Mouse (Mus musculus) heart, embryonic 16.5 days (tissue): ENCODE results near the gene Gab2. TPM values are rescaled to one million over a fixed set of nuclear protein-coding genes. Genes with fewer than 3 reads are reported as not detected.

Source experiments
- ATAC-seq: fragments of 200-750 bp; cut with Nextera tagmentation; replicated peaks from 2 replicates; pipeline ENCODE4 v1.8.0; 2017; ENCODE audit warnings: moderate number of reproducible peaks; ENCODE audit not compliant: insufficient read depth, low FRiP score; ENCODE audit errors: extremely low read depth
- H3K27ac ChIP-seq: fragments of 300-500 bp; sonication (generic); 2 replicates; pipeline ENCODE4 v1.5.1; 2014; ENCODE audit warnings: mild to moderate bottlenecking, low read length, control low read depth, moderate library complexity
- H3K27me3 ChIP-seq: fragments of 300-500 bp; sonication (generic); 2 replicates; pipeline ENCODE4 v1.6.1; 2014; ENCODE audit warnings: low read length, mixed read lengths; ENCODE audit not compliant: control insufficient read depth, insufficient read depth
- H3K36me3 ChIP-seq: fragments of 300-500 bp; sonication (generic); 2 replicates; pipeline ENCODE4 v1.6.1; 2014; ENCODE audit not compliant: control insufficient read depth, insufficient read depth
- H3K4me1 ChIP-seq: fragments of 300-500 bp; sonication (generic); 2 replicates; pipeline ENCODE4 v1.6.1; 2014; ENCODE audit warnings: low read length, mixed read lengths; ENCODE audit not compliant: control insufficient read depth, insufficient read depth
- H3K4me2 ChIP-seq: fragments of 300-500 bp; sonication (generic); 2 replicates; pipeline ENCODE4 v1.6.1; 2014; ENCODE audit warnings: low read depth, mild to moderate bottlenecking, control low read depth, low read length
- H3K4me3 ChIP-seq: fragments of 300-500 bp; sonication (generic); 2 replicates; pipeline ENCODE4 v1.5.1; 2014; ENCODE audit warnings: mild to moderate bottlenecking, control low read depth, low read length
- H3K9ac ChIP-seq: fragments of 300-500 bp; sonication (generic); 2 replicates; pipeline ENCODE4 v1.6.1; 2014; ENCODE audit warnings: low read length, control low read depth
- H3K9me3 ChIP-seq: fragments of 300-500 bp; sonication (generic); replicated peaks from 2 replicates; pipeline ENCODE4 v1.6.1; 2016; ENCODE audit warnings: low read length; ENCODE audit not compliant: control insufficient read depth
- WGBS: fragments of 180-500 bp; shearing (Covaris S2); extraction: QIAGEN DNeasy Blood & Tissue Kit; methylation state at CpG from one replicate; pipeline ENCODE4 v1.1.7; 2014; 5-methylcytosine and 5-hydroxymethylcytosine counted together
- polyA plus RNA-seq: library from polyadenylated mRNA; unstranded; fragments of >200 nt; fragmentation: Nextera tagmentation; extraction: Ambion mirVana; gene quantifications from 2 replicates; pipeline ENCODE4 v1.2.1, GENCODE M21; 2015

The Gab2 gene
- polyA plus RNA-seq, 1 experiment from 2014 or later = 6.6 TPM

DNA sequence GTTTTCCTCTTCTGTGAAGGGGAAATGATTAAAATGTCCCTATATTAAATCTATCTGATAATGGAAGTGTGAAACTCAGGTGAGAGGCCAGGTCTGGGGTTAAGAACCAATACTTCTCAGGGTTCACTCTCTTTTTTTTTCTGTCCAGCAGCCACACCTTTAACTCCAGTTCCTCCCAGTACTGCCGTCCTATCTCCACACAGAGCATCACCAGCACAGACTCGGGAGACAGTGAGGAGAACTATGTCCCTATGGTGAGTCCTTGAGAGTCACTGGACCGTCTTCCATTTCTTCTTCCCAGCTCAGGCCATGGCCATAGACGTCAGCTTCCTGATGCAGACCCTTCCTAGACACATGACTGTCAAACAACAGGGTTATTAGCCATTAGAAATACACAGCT is 221.5 kb downstream of the Gab2 start:
- Histone ChIP-seq H3K27me3 (no peaks in the 10 kb centered on the region), H3K4me2 (no peak overlapping the region), H3K4me3 (no peak overlapping the region), H3K9me3 (no peaks in the 10 kb centered on the region), H3K4me1 (no peaks in the 10 kb centered on the region), H3K36me3 (peaks cover 29% of the 10 kb centered on the region), H3K9ac (no peak overlapping the region), H3K27ac (no peak overlapping the region)
- 78% methylated on average over 4 of the region's 4 CpGs for WGBS
- no peak for ATAC-seq

DNA sequence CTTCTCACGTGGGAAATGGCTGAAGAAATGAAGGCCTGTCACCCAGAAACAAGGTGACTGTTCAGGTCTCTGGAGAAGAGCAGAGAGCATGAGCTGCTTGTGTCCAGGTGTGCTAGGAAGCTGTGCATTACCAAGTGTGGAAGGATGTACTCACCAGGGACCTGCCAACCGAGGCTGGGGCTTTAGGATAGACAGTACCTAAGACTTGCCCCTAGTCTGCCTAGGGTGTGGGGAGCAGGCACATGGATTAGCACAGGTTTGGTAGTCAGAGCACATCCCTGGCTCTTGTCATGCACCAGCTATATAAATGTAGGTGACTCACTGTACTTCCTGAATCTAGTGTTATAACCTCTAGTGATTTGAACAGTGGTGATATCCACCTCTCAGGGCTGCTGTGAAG is 222.2 kb downstream of the Gab2 start:
- peaks cover 35% of the 10 kb centered on the region for H3K36me3 ChIP-seq
- WGBS = 73% methylated on average over 2 of the region's 2 CpGs
- ATAC-seq = no peak

DNA sequence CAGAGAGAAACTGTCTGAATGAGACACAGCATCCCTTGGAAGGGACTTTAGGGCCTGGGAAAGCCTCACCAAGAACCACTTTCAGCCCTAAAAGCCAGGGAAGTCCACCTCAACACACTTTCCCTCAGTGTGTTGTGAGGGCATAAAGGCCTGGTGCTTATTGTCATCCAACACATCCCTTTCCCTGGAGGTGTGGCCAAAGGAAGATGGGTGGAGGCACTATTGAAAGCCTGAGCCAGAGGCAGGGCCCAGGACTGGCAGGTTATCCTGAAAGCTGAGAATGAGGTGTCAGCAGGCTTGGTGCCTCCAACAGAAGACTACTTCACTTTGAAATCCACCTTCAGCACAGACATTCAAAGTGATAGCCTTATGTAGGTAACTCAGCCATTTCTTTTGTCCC is 223.1 kb downstream of the Gab2 start:
- Histone ChIP-seq H3K9ac (no peak overlapping the region), H3K27me3 (no peaks in the 10 kb centered on the region)

More for the DNA sequence above, 222.2 kb downstream of the Gab2 start:
- Histone ChIP-seq H3K27ac (no peak overlapping the region), H3K27me3 (no peaks in the 10 kb centered on the region), H3K4me1 (no peaks in the 10 kb centered on the region), H3K9me3 (no peaks in the 10 kb centered on the region), H3K4me2 (no peak overlapping the region), H3K4me3 (no peak overlapping the region), H3K9ac (no peak overlapping the region)

DNA sequence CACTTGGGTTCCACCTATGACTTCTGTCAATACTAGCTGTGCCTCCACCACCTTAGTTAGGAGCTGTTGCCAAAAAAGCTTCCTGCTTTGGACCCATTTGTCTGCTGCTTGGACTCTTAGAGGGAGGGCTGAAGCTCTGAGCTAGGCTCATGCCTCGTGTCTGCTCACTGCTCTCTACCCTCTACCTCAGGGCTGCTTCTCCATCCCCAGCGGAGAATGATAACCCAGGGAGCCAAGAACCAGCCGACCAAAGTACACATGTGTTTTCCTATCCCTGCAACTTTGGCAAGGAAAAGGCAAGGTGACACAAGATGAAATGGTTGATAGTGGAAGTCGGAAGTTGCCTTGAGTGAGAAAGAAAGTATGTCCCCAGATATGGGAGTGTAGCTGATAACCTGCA is 223.8 kb downstream of the Gab2 start:
- Histone ChIP-seq H3K4me2 (no peak overlapping the region), H3K36me3 (peaks cover 47% of the 10 kb centered on the region)

More for the DNA sequence above, 223.1 kb downstream of the Gab2 start:
- Histone ChIP-seq H3K27ac (no peak overlapping the region), H3K4me2 (no peak overlapping the region), H3K4me3 (no peak overlapping the region), H3K4me1 (no peaks in the 10 kb centered on the region), H3K36me3 (peaks cover 43% of the 10 kb centered on the region), H3K9me3 (no peaks in the 10 kb centered on the region)
- ATAC-seq = no peak

DNA sequence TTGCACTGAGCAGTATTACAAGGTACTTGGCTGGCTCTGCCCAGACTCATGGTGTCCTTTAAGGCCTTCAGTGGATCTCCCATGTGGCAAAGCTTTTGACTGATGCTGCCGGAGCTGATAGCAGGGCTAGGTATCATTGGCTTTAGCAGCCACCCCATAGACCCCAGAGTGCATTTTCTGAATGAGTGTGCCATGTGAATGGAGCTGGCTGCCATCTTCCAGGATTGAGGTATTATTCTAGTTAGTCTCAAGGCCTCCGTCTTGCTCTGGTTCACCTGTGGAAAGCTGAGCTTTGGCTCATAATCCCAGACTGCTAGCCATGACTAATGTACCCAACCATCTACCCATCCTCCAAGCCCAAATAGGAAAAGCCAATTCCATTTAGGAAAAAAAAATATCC is 225.4 kb downstream of the Gab2 start:
- Histone ChIP-seq H3K4me2 (no peak overlapping the region), H3K36me3 (peaks cover 54% of the 10 kb centered on the region), H3K27me3 (no peaks in the 10 kb centered on the region), H3K27ac (no peak overlapping the region), H3K4me1 (no peaks in the 10 kb centered on the region), H3K9ac (no peak overlapping the region), H3K4me3 (no peak overlapping the region), H3K9me3 (no peaks in the 10 kb centered on the region)
- no peak for ATAC-seq
- 90% methylated on average over 2 of the region's 2 CpGs for WGBS

More for the DNA sequence above, 223.8 kb downstream of the Gab2 start:
- H3K27ac ChIP-seq = no peak overlapping the region
- no peak overlapping the region for H3K4me3 ChIP-seq
- no peaks in the 10 kb centered on the region for H3K27me3 ChIP-seq
- 77% methylated on average over 4 of the region's 4 CpGs for WGBS
- no peaks in the 10 kb centered on the region for H3K9me3 ChIP-seq
- ATAC-seq = no peak
- H3K4me1 ChIP-seq = no peaks in the 10 kb centered on the region
- H3K9ac ChIP-seq = no peak overlapping the region

DNA sequence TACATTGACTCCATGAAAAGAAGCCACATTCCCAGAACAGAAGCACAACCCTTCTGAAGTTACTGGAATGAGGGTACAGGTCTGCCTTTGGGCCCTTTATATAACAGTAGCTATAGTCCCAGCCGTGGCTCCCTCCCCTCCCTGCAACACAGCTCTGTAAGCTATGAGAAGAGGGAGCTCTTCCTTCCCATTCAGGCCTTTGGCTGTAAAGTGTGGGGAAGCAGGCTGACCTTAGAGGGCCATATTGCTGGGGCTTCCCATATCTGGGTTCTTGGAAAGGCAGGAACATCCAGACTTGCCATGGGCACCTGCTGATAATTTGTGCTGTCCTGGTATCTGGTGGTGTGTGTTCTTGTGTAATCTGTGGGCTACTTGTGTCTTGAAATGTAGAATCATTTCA is 226.2 kb downstream of the Gab2 start:
- H3K4me1 ChIP-seq = no peaks in the 10 kb centered on the region
- no peak for ATAC-seq
- no peak overlapping the region for H3K9ac ChIP-seq
- 85% methylated on average over 1 of the region's 1 CpGs for WGBS
- no peak overlapping the region for H3K4me2 ChIP-seq
- H3K27ac ChIP-seq = no peak overlapping the region
- H3K27me3 ChIP-seq = no peaks in the 10 kb centered on the region
- no peak overlapping the region for H3K4me3 ChIP-seq
- H3K9me3 ChIP-seq = no peaks in the 10 kb centered on the region
- peaks cover 52% of the 10 kb centered on the region for H3K36me3 ChIP-seq

DNA sequence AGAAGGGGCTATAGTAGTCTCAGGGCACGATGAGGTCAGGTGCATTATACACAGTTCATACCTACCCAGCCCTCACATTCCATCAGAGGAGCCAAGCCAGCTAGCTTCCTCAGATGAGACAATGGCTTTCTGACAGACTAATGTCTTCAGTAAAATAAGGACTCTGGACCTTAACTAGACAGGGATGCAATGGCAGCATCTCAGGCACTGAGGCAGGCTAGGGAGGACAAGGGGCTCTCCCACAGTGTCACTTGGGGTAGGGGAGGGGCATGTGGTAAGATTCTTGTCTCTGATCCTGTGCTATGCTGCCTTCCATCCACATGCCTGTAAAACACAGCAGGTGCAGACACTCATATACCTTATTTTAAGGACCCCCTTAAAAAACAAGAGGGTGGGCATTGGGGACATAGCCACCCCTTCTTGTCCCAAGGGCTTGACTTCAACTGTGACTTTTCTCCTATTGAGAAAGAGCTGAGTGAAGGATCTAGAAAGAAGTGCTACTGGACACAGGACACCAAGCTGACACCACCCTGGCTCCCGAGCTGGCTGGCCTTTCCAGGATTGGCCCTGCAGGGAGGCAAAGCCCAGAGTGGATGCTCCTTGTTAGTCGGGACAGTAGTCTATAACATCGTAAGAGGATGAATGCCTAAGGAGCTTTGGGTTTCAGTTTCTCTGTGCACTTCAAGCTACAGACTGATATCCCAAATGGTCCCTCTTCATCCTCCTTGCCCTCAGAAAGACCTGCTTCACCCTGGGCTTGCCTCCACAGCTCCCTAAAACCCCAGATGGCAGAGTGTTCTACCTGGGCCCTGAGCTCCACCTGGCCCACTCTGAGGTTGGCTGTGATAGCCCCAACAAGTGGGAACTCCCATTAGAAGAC is 228.3 kb downstream of the Gab2 start:
- no peak overlapping the region for H3K4me2 ChIP-seq
- no peaks in the 10 kb centered on the region for H3K9me3 ChIP-seq
- 84% methylated on average over 4 of the region's 4 CpGs for WGBS
- H3K4me3 ChIP-seq = no peak overlapping the region
- no peaks in the 10 kb centered on the region for H3K4me1 ChIP-seq
- H3K27ac ChIP-seq = no peak overlapping the region
- peaks cover 41% of the 10 kb centered on the region for H3K36me3 ChIP-seq
- no peak overlapping the region for H3K9ac ChIP-seq
- no peak for ATAC-seq
- no peaks in the 10 kb centered on the region for H3K27me3 ChIP-seq

DNA sequence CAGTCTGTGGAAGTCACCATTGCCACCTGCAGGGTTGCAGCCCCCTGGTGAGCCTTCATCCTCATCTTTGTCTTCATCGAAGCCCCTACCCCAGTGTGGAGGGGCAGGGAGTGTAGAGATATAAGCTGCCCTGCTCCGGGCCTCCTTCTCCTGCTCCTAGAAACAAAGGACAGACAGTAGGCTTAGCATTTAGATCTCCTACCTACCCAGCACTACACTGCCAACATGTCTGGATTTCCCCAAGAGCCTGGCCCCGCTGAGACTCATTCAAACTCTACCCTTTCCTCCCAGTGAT is 228.9 kb downstream of the Gab2 start:
- peaks cover 36% of the 10 kb centered on the region for H3K36me3 ChIP-seq
- H3K27me3 ChIP-seq = no peaks in the 10 kb centered on the region
- H3K4me3 ChIP-seq = no peak overlapping the region
- H3K4me2 ChIP-seq = no peak overlapping the region
- 87% methylated on average over 3 of the region's 3 CpGs for WGBS
- H3K4me1 ChIP-seq = no peaks in the 10 kb centered on the region
- H3K9me3 ChIP-seq = no peaks in the 10 kb centered on the region
- ATAC-seq = no peak
- H3K9ac ChIP-seq = no peak overlapping the region
- H3K27ac ChIP-seq = no peak overlapping the region

DNA sequence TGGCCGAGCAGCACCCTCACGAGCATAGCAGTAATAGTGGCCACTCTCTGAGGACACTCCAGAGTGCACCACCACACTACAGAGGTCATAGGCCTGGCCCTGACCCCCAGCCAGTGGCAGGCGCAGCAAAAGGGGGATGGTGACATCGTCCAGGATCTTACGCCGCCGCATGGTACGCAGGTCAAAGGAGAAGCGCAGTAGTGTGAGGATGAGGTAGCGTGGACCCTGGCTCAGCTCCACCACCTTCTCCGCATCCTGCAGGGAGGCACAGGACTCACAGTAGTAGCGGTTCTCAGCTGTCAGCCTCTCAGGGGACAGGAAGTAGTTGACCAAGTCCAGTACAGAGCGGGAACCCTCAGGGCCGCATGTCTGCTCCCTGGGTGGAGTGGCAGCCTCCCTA is 230.2 kb downstream of the Gab2 start:
- Histone ChIP-seq H3K4me2 (no peak overlapping the region), H3K4me3 (no peak overlapping the region), H3K36me3 (peaks cover 32% of the 10 kb centered on the region), H3K9ac (no peak overlapping the region), H3K27me3 (no peaks in the 10 kb centered on the region), H3K9me3 (no peaks in the 10 kb centered on the region), H3K4me1 (no peaks in the 10 kb centered on the region), H3K27ac (no peak overlapping the region)
- no peak for ATAC-seq
- 89% methylated on average over 14 of the region's 14 CpGs for WGBS
